9 mouse cellular contexts compared by ENCODE assay signal in the genomic region with DNA sequence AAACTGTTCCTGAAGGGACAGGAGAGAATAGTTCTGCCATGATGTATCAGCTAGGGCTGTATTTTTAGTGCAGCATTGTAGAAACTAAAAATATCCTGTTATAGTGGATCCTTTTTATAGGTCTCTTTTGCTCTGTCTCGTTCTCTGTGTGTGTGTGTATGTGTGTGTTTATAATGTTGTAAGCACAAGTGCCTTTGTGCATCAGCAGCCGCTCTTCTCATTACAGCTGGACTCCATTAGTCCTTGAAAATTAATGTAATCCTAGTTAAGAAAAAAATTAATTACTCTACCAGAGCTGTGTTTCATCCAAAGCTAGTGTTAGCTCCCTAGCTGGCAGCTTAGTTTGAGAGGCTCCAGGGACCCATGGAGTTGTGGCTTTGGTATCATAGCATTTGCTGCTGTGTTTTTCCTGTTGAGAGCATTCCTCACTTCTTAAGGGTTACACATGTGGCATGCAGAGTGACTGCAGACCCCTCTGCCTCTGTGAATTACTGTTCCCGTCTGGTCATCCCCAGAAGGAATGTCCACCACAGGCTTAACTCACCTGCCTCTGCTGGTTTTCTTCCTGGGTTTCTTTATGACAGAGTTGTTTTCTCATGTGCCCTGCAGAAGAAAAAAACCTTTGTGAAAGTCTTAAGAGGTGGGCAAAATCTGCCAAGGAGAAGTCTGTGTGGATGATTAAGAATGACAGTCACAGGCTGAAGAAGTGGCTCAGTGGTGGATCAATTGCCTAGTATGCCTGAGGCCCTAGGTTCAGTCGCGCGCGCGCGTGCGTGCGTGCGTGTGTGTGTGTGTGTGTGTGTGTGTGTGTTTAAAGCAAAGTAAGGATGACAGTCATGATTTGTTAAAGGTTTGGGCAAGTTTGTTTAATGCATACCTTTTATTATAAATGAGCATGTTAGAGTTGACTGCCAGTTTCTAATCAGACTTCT.
A peak's percentile ranks its signal among the peaks of the same experiment; 100 is the strongest.
DNase-seq lines count a peak whose midpoint lies in the region; ATAC-seq lines count a peak whose summit lies in the region.
"Had no signal": no experiment of that assay in that cellular context is flagged by ENCODE, and none has a peak within 500 bp of the region (broad histone marks: within the 10 kb centered on the region; RNA-seq: fewer than 3 reads in every experiment).

No protein-coding gene starts in this region.

- H3K9ac ChIP-seq in kidney, embryonic 15.5 days: no peak overlapping the region
- H3K9ac ChIP-seq in heart, embryonic 12.5 days: no peak overlapping the region
- H3K9ac ChIP-seq in midbrain, embryonic 16.5 days (ENCODE audit: low read depth, low read length): no peak overlapping the region

- peaks cover 59% of the 10 kb centered on the region for H3K4me1 ChIP-seq in kidney, embryonic 15.5 days
- H3K4me1 ChIP-seq in brown adipose tissue, adult 24 weeks (ENCODE audit: control insufficient read depth, insufficient read depth, insufficient read length, low read length): peaks cover 29% of the 10 kb centered on the region
- H3K4me1 ChIP-seq in heart, embryonic 12.5 days (replicated peaks): peaks cover 48% of the 10 kb centered on the region
- H3K4me1 ChIP-seq in midbrain, embryonic 16.5 days (ENCODE audit: control insufficient read depth, insufficient read depth, low read length): peaks cover 28% of the 10 kb centered on the region

- no peak overlapping the region for H3K4me3 ChIP-seq in kidney, embryonic 15.5 days (replicated peaks)
- no peak overlapping the region for H3K4me3 ChIP-seq in brown adipose tissue, adult 24 weeks (ENCODE audit: insufficient read depth, low read depth, low read length)
- no peak overlapping the region for H3K4me3 ChIP-seq in heart, embryonic 12.5 days
- H3K4me3 ChIP-seq in midbrain, embryonic 16.5 days (ENCODE audit: low read depth, low read length): no peak overlapping the region

- no peak overlapping the region for H3K4me2 ChIP-seq in kidney, embryonic 15.5 days
- peak overlapping the region; percentile 42 for H3K4me2 ChIP-seq in heart, embryonic 12.5 days
- H3K4me2 ChIP-seq in midbrain, embryonic 16.5 days (ENCODE audit: low read length): no peak overlapping the region

- no peaks in the 10 kb centered on the region for H3K27me3 ChIP-seq in kidney, embryonic 15.5 days
- H3K27me3 ChIP-seq in heart, embryonic 12.5 days (replicated peaks): no peaks in the 10 kb centered on the region
- no peaks in the 10 kb centered on the region for H3K27me3 ChIP-seq in midbrain, embryonic 16.5 days (ENCODE audit: control insufficient read depth, insufficient read depth, low read depth, low read length)

- WGBS in kidney, embryonic 15.5 days: 83% methylated on average over 12 of the region's 12 CpGs
- WGBS in heart, embryonic 12.5 days: 75% methylated on average over 12 of the region's 12 CpGs
- 70% methylated on average over 12 of the region's 12 CpGs for WGBS in midbrain, embryonic 16.5 days

- ATAC-seq in kidney, embryonic 15.5 days (replicated peaks; ENCODE audit: low FRiP score): no peak
- ATAC-seq in heart, embryonic 12.5 days (ENCODE audit: insufficient number of reproducible peaks, low FRiP score): peak; percentile 48; the same call in 1 of the 2 replicates
- ATAC-seq in midbrain, embryonic 16.5 days: no peak

- DNase-seq in kidney, adult 18-20 months: no peak
- DNase-seq in right cerebral cortex, postnatal 10 days (ENCODE audit: low spot score in 2 of 2): no peak
- no peak for DNase-seq in adrenal gland, postnatal 10 days
- DNase-seq in right cerebral cortex, postnatal 25 days: no peak
- DNase-seq: lung, postnatal 36 days had no signal

- H3K36me3 ChIP-seq in kidney, embryonic 15.5 days: no peaks in the 10 kb centered on the region
- no peaks in the 10 kb centered on the region for H3K36me3 ChIP-seq in heart, embryonic 12.5 days
- no peaks in the 10 kb centered on the region for H3K36me3 ChIP-seq in midbrain, embryonic 16.5 days (ENCODE audit: control insufficient read depth, insufficient read depth, low read length)

- no peaks in the 10 kb centered on the region for H3K9me3 ChIP-seq in kidney, embryonic 15.5 days (replicated peaks)
- H3K9me3 ChIP-seq in heart, embryonic 12.5 days (replicated peaks): no peaks in the 10 kb centered on the region
- H3K9me3 ChIP-seq in midbrain, embryonic 16.5 days (replicated peaks; ENCODE audit: control insufficient read depth, low read length, poor library complexity, severe bottlenecking): no peaks in the 10 kb centered on the region

- peak overlapping the region; percentile 91 for H3K27ac ChIP-seq in kidney, embryonic 15.5 days
- peak overlapping the region; percentile 91 for H3K27ac ChIP-seq in brown adipose tissue, adult 24 weeks (replicated peaks; ENCODE audit: low read depth, low read length)
- H3K27ac ChIP-seq in heart, embryonic 12.5 days (ENCODE audit: poor library complexity, severe bottlenecking): peak overlapping the region; percentile 97
- H3K27ac ChIP-seq in midbrain, embryonic 16.5 days (ENCODE audit: low read length): 0 out of 2 replicates have a peak overlapping the region, but pooled peaks have one; percentile 18

Comparison
In these comparisons a context has a peak if more than half of its experiments do, and no peak if none do; other contexts are left out.
1. H3K27ac ChIP-seq: peak in every context shown above with its lines; median percentile 97 in heart, embryonic 12.5 days; 91 in kidney, embryonic 15.5 days; 91 in brown adipose tissue, adult 24 weeks; 18 in midbrain, embryonic 16.5 days.